Mouse (Mus musculus) liver, embryonic 16.5 days (tissue): ENCODE measurements around the gene Dnajc12. TPM values are rescaled to one million over a fixed set of nuclear protein-coding genes. Genes with fewer than 3 reads are reported as not detected.

Experiments used
- polyA plus RNA-seq: library from polyadenylated mRNA; unstranded; fragments of >200 nt; fragmentation: Nextera tagmentation; extraction: Ambion mirVana; gene quantifications from 2 replicates; pipeline ENCODE4 v1.2.1, GENCODE M21; 2015

Dnajc12 gene
- polyA plus RNA-seq, 1 experiment from 2014 or later, result 17.0 TPM

Other genes with a start within 250 kb of the Dnajc12 start
- gene Mypn, start 178.5 kb upstream of the Dnajc12 start, polyA plus RNA-seq, result 0.23 and 0.41 TPM in 2 replicates
- gene Herc4, start 138.6 kb upstream of the Dnajc12 start, polyA plus RNA-seq, result 27.9 and 28.3 TPM in 2 replicates
- 2.4 and 3.1 TPM in 2 replicates for gene Sirt1, start 739 bp upstream of the Dnajc12 start, polyA plus RNA-seq
- gene Gm7075, start 39.3 kb downstream of the Dnajc12 start, polyA plus RNA-seq, result not detected in 2 replicates
- 0.09 and 0.11 TPM in 2 replicates for gene Ctnna3, start 47.7 kb downstream of the Dnajc12 start, polyA plus RNA-seq